Mouse (Mus musculus): ENCODE results near the gene Rab37.

Gene Rab37

DNA sequence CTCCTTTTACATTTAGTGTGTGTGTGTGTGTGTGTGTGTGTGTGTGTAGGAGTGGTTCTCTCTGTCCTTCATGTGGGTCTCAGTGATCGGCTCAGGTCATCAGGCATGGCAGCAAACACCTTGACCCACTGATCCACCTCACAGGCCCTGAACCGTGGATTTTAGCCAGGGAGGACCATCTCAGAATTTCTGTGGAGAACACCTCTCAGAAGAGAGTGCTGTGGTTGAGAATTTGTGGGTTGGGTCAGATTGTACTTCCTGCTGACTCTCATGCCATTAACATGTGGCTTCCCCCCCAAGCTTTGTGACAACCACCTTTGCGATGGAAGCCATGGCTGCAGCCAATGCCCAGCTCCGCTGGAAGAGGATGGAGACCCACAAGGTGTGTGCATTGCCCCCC, 109.3 kb downstream of the Rab37 start:
- DNase-seq (ENCODE audit: low spot score), result no peak

GRCm38 (mm10) chr11:115202316-115202715, 111.1 kb downstream of the Rab37 start:
- peak; percentile 62 for DNase-seq (ENCODE audit: low spot score)

DNA sequence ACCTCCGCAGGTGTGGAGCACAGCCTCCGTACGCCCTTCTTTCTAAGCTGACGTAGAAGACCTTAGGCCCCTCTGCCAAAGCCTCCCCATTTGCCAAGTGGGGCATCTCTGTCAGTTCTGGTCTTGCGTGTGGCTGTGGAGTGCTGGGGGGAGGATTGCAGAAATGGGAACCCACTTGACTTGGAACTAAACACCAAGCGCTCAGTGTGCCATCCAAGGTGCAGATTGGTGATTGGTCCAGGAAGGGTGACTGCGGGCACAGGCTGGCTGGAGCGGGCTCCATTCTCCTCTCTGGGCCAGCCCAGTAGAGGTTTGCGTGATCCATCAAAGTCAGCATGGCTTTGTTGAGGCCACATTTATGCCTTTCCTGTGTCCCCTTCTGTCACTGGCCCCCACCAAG, 111.5 kb downstream of the Rab37 start:
- no peak for DNase-seq (ENCODE audit: low spot score)

- DNase-seq (ENCODE audit: low spot score), result no peak
These were observed 116.9 kb downstream of the Rab37 start for GRCm38 (mm10) chr11:115208126-115208525.

DNA sequence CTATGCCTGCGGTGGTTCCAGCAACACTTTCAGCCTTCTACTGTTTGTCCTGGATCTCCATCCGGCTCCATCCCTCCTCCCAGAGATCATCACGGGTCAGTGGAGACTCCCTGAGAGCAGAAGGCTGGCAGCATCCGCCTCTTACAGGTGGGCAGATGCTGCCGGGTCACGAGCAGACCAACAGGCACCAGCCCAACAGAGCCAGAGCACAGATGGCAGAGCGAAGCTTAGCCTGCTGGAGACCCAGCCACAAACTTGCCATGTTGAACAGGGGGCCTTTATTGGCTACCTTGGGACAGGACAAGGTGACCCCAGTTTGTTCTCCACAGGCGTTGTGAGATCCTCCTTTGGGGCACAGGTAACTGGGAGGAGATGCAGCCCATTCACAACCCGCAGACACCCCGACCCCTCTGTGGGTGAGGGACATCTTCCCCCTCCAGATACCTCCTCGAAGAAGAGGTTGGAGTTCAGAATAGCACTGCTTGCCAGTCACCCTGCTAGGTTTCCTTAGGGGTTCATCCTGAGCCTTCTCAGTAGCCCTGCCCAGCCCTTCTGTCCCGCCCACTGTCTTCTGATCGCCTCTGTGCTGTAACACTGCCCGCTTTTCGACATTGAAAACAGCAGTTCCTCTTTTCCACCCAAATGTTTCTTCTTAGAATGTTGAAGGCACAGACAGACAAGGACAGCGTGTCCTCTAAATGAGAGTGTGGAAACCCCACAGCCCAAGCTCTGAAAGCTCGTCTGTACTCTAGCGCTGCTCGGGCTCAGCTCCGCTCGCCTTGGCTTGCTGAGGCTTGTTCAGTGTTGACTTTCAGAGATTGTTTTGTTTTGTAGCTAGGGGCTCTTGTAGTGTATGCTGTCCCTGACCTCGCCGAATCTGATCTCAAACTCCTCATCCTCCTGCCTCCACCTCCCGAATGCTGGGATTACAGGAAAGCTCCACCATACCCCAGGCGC, 117.8 kb downstream of the Rab37 start:
- no peak for DNase-seq (ENCODE audit: low spot score)

DNA sequence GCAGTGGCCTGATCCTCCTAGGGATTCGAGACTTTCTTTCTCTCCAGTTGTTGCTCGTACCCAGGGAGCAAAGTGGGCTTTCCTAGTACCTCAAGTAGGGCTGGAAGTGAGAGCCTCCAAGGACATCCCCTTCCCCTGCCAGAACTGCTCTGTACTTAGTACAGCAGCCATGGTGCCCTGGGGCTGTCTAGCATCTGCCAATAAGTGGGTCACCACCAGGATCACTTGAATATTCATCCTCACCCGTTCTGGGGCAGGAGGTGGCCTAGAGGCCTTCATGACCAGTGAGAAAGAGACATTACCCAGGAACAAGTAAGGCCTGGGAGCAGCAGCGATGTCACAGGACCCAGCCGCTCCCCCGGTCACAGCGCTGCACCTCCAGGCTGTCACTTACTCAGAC, 118.7 kb downstream of the Rab37 start:
- DNase-seq (ENCODE audit: low spot score), result no peak

All from ovary, postnatal 10 days (tissue).